ENCODE assay signal across 29 mouse cellular contexts in the genomic region with DNA sequence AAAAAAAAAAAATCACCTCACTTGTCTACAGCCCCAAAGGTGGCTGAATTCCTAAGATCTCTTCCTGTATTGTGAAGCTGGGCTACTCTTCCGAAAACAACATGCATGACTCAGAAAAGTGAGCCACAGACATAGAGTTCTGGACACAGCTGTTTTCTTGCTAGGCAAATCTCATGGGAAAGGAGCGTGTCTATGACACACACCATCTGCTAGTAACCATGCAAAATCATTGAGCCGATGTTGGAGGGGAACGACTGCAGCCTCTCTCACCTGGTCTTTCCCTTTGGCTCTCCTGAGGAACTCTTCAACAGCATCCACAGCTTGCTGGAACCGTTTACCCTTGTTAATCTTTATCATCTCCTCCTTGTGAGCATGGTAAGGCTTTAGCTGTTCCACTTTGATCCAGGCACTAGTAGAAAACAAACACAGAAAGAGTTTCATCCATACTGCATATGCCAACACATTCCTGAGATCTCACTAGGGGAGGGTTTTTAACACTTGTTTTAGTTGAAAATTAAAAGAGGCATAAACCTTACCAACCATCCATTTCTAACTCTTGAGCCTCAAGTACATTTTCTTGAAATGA. TPM values are rescaled to one million over a fixed set of nuclear protein-coding genes. Genes with fewer than 3 reads are reported as not detected.
A peak's percentile ranks its signal among the peaks of the same experiment; 100 is the strongest.
DNase-seq lines count a peak whose midpoint lies in the region; ATAC-seq lines count a peak whose summit lies in the region.
"Had no signal": no experiment of that assay in that cellular context is flagged by ENCODE, and none has a peak within 500 bp of the region (broad histone marks: within the 10 kb centered on the region; RNA-seq: fewer than 3 reads in every experiment).

No protein-coding gene starts in this region.

- WGBS in heart, embryonic 11.5 days (ENCODE audit: insufficient replicate concordance): 88% methylated on average over 5 of the region's 5 CpGs
- WGBS in kidney, embryonic 16.5 days: 79% methylated on average over 5 of the region's 5 CpGs

- H3K4me2 ChIP-seq in heart, embryonic 11.5 days: no peak overlapping the region
- no peak overlapping the region for H3K4me2 ChIP-seq in kidney, embryonic 16.5 days (replicated peaks; ENCODE audit: low read depth, low read length)
- H3K4me2 ChIP-seq: forebrain, embryonic 12.5 days; heart, embryonic 13.5 days; hindbrain, embryonic 12.5 days; limb, embryonic 12.5 days; liver, embryonic 12.5 days; lung, embryonic 15.5 days; neural tube, embryonic 13.5 days had no signal

- no peaks in the 10 kb centered on the region for H3K27me3 ChIP-seq in heart, embryonic 11.5 days (ENCODE audit: control insufficient read depth, insufficient read depth, low read length)
- H3K27me3 ChIP-seq in kidney, embryonic 16.5 days (ENCODE audit: insufficient read depth, low read length): no peaks in the 10 kb centered on the region
- H3K27me3 ChIP-seq: forebrain, embryonic 12.5 days; heart, embryonic 13.5 days; hindbrain, embryonic 12.5 days; limb, embryonic 12.5 days; liver, embryonic 12.5 days; lung, embryonic 15.5 days; megakaryocyte, embryonic 14.5 days; neural tube, embryonic 13.5 days had no signal

- no peaks in the 10 kb centered on the region for H3K9me3 ChIP-seq in heart, embryonic 11.5 days (replicated peaks; ENCODE audit: control insufficient read depth, low read length)
- no peaks in the 10 kb centered on the region for H3K9me3 ChIP-seq in kidney, embryonic 16.5 days (ENCODE audit: low read length)
- H3K9me3 ChIP-seq: forebrain, embryonic 12.5 days; heart, embryonic 13.5 days; hindbrain, embryonic 12.5 days; limb, embryonic 12.5 days; liver, embryonic 12.5 days; lung, embryonic 15.5 days; megakaryocyte, embryonic 14.5 days; neural tube, embryonic 13.5 days had no signal

- peak; percentile 66 to 72 for DNase-seq in heart, adult 18-20 months
- peak; percentile 20 for DNase-seq in kidney, postnatal 14 days
- peak; percentile 12 for DNase-seq in MN1 (ENCODE audit: low spot score)
- peak; percentile 25 to 26 for DNase-seq in heart, postnatal 14 days
- DNase-seq: cerebellum, adult 2 months; cerebellum, postnatal 36 days; kidney, postnatal 25 days; layer of hippocampus, adult 9-11 months; midbrain, embryonic 14.5 days; right cerebral cortex, postnatal 14 days; spleen, adult 18-20 months; thymus, postnatal 36 days had no signal

- no peak overlapping the region for H3K4me3 ChIP-seq in heart, embryonic 11.5 days (ENCODE audit: low read depth, low read length)
- H3K4me3 ChIP-seq in kidney, embryonic 16.5 days (ENCODE audit: low read length): no peak overlapping the region
- H3K4me3 ChIP-seq: forebrain, embryonic 12.5 days; heart, embryonic 13.5 days; hindbrain, embryonic 12.5 days; limb, embryonic 12.5 days; liver, embryonic 12.5 days; lung, embryonic 15.5 days; megakaryocyte, embryonic 14.5 days; neural tube, embryonic 13.5 days had no signal

- no peak overlapping the region for H3K9ac ChIP-seq in heart, embryonic 11.5 days (ENCODE audit: low read depth, low read length)
- H3K9ac ChIP-seq in kidney, embryonic 16.5 days (replicated peaks; ENCODE audit: low read length): no peak overlapping the region
- H3K9ac ChIP-seq: forebrain, embryonic 12.5 days; heart, embryonic 13.5 days; hindbrain, embryonic 12.5 days; limb, embryonic 12.5 days; liver, embryonic 12.5 days; lung, embryonic 15.5 days; neural tube, embryonic 13.5 days had no signal

- intact Hi-C loops in heart, postnatal 14 days (cut with DNase I): no loop called here

- H3K27ac ChIP-seq in heart, embryonic 11.5 days (ENCODE audit: low read depth, low read length): no peak overlapping the region
- H3K27ac ChIP-seq in kidney, embryonic 16.5 days (ENCODE audit: low read length): no peak overlapping the region
- H3K27ac ChIP-seq: forebrain, embryonic 12.5 days; heart, embryonic 13.5 days; hindbrain, embryonic 12.5 days; limb, embryonic 12.5 days; liver, embryonic 12.5 days; lung, embryonic 15.5 days; neural tube, embryonic 13.5 days had no signal

- H3K36me3 ChIP-seq in heart, embryonic 11.5 days (ENCODE audit: control insufficient read depth, insufficient read depth, low read length): peaks cover 62% of the 10 kb centered on the region
- peaks cover 72% of the 10 kb centered on the region for H3K36me3 ChIP-seq in kidney, embryonic 16.5 days (ENCODE audit: insufficient read depth, low read length)

- no peak for ATAC-seq in heart, embryonic 11.5 days (replicated peaks; ENCODE audit: insufficient number of reproducible peaks, low FRiP score, low TSS enrichment)
- ATAC-seq in kidney, embryonic 16.5 days (ENCODE audit: low FRiP score, low TSS enrichment): no peak
- no peak for ATAC-seq in inflammation-experienced regulatory T-cells, adult 6 months
- no peak for ATAC-seq in granulocyte monocyte progenitor cell, adult 5-6 weeks (replicated peaks; ENCODE audit: poor library complexity, severe bottlenecking)
- ATAC-seq: liver, embryonic 12.5 days had no signal

- H3K4me1 ChIP-seq in heart, embryonic 11.5 days (ENCODE audit: control insufficient read depth, insufficient read depth, low read length): no peaks in the 10 kb centered on the region
- H3K4me1 ChIP-seq in kidney, embryonic 16.5 days (ENCODE audit: insufficient read depth, low read length): no peaks in the 10 kb centered on the region
- H3K4me1 ChIP-seq: forebrain, embryonic 12.5 days; heart, embryonic 13.5 days; hindbrain, embryonic 12.5 days; limb, embryonic 12.5 days; liver, embryonic 12.5 days; lung, embryonic 15.5 days; neural tube, embryonic 13.5 days had no signal

RNA-seq across cellular contexts. Expression of a gene that starts 12.9 kb away (rescaled TPM):
- total RNA-seq in heart, adult 18-20 months (2021): 10 to 100 TPM; 40.6 to 43.3 TPM
- 58.9 and 88.6 TPM in 2 replicates for polyA plus RNA-seq in heart, embryonic 11.5 days (2014; fragmentation: Nextera tagmentation; extraction: Ambion mirVana)
- polyA plus RNA-seq in kidney, embryonic 16.5 days (2015; fragmentation: Nextera tagmentation; extraction: Ambion mirVana): 172 and 176 TPM in 2 replicates
- total RNA-seq in heart, postnatal 14 days (2021): 10 to 100 TPM; 50.9 to 51.0 TPM
- 10 to 100 TPM; 77.6 to 91.8 (median 78.0) TPM for polyA plus RNA-seq in inflammation-experienced regulatory T-cells, adult 6 months (2017; shearing (Covaris generic))
- total RNA-seq in granulocyte monocyte progenitor cell, adult 5-6 weeks (2014; fragmentation: Nextera tagmentation): 96.9 and 97.4 TPM in 2 replicates
- 103 and 105 TPM in 2 replicates for total RNA-seq in granulocyte monocyte progenitor cell, adult 5-6 weeks (2017)

RNA-seq across cellular contexts. Expression of a gene that starts 13.1 kb away (rescaled TPM):
- 10 to 100 TPM; 21.3 to 23.2 TPM for total RNA-seq in heart, adult 18-20 months (2021)
- 16.6 and 16.8 TPM in 2 replicates for polyA plus RNA-seq in heart, embryonic 11.5 days (2014; fragmentation: Nextera tagmentation; extraction: Ambion mirVana)
- 17.4 and 20.2 TPM in 2 replicates for polyA plus RNA-seq in kidney, embryonic 16.5 days (2015; fragmentation: Nextera tagmentation; extraction: Ambion mirVana)
- 10 to 100 TPM; 32.9 to 34.6 TPM for total RNA-seq in heart, postnatal 14 days (2021)
- polyA plus RNA-seq in inflammation-experienced regulatory T-cells, adult 6 months (2017; shearing (Covaris generic)): 10 to 100 TPM; 29.5 to 42.1 (median 34.1) TPM
- total RNA-seq in granulocyte monocyte progenitor cell, adult 5-6 weeks (2014; fragmentation: Nextera tagmentation): 51.8 and 54.2 TPM in 2 replicates
- 44.3 and 48.4 TPM in 2 replicates for total RNA-seq in granulocyte monocyte progenitor cell, adult 5-6 weeks (2017)

RNA-seq across cellular contexts. Expression of a gene that starts 23.4 kb away (rescaled TPM):
- total RNA-seq in heart, adult 18-20 months (2021): 10 to 100 TPM; 14.0 to 18.8 TPM
- 50.1 and 54.4 TPM in 2 replicates for polyA plus RNA-seq in heart, embryonic 11.5 days (2014; fragmentation: Nextera tagmentation; extraction: Ambion mirVana)
- 117 and 123 TPM in 2 replicates for polyA plus RNA-seq in kidney, embryonic 16.5 days (2015; fragmentation: Nextera tagmentation; extraction: Ambion mirVana)
- total RNA-seq in heart, postnatal 14 days (2021): 10 to 100 TPM; 22.8 to 24.8 TPM
- 10 to 100 TPM; 17.7 to 32.4 (median 20.6) TPM for polyA plus RNA-seq in inflammation-experienced regulatory T-cells, adult 6 months (2017; shearing (Covaris generic))
- 61.2 and 81.6 TPM in 2 replicates for total RNA-seq in granulocyte monocyte progenitor cell, adult 5-6 weeks (2014; fragmentation: Nextera tagmentation)
- 17.9 and 20.2 TPM in 2 replicates for total RNA-seq in granulocyte monocyte progenitor cell, adult 5-6 weeks (2017)

RNA-seq across cellular contexts. Expression of a gene that starts 29.7 kb away (rescaled TPM):
- not detected for total RNA-seq in heart, adult 18-20 months (2021)
- polyA plus RNA-seq in heart, embryonic 11.5 days (2014; fragmentation: Nextera tagmentation; extraction: Ambion mirVana): 1.6 and 3.2 TPM in 2 replicates
- polyA plus RNA-seq in kidney, embryonic 16.5 days (2015; fragmentation: Nextera tagmentation; extraction: Ambion mirVana): 12.5 and 15.0 TPM in 2 replicates
- not detected for total RNA-seq in heart, postnatal 14 days (2021)
- not detected for polyA plus RNA-seq in inflammation-experienced regulatory T-cells, adult 6 months (2017; shearing (Covaris generic))
- not detected in 2 replicates for total RNA-seq in granulocyte monocyte progenitor cell, adult 5-6 weeks (2014; fragmentation: Nextera tagmentation)
- total RNA-seq in granulocyte monocyte progenitor cell, adult 5-6 weeks (2017): not detected in 2 replicates
- total RNA-seq: adrenal gland, adult 18-20 months; gastrocnemius, adult 8-10 months; left cerebral cortex, adult 8-10 months; MEL had no signal
- polyA plus RNA-seq: midbrain, embryonic 14.5 days; neural tube, embryonic 13.5 days had no signal

RNA-seq across cellular contexts. Expression of a gene that starts 39.1 kb away (rescaled TPM):
- not detected for total RNA-seq in heart, adult 18-20 months (2021)
- polyA plus RNA-seq in heart, embryonic 11.5 days (2014; fragmentation: Nextera tagmentation; extraction: Ambion mirVana): not detected in 2 replicates
- 0.06 TPM in 1 of 2 replicates, not detected in the other for polyA plus RNA-seq in kidney, embryonic 16.5 days (2015; fragmentation: Nextera tagmentation; extraction: Ambion mirVana)
- not detected for total RNA-seq in heart, postnatal 14 days (2021)
- not detected for polyA plus RNA-seq in inflammation-experienced regulatory T-cells, adult 6 months (2017; shearing (Covaris generic))
- not detected in 2 replicates for total RNA-seq in granulocyte monocyte progenitor cell, adult 5-6 weeks (2014; fragmentation: Nextera tagmentation)
- not detected in 2 replicates for total RNA-seq in granulocyte monocyte progenitor cell, adult 5-6 weeks (2017)
- total RNA-seq: adrenal gland, adult 18-20 months; gastrocnemius, adult 8-10 months; left cerebral cortex, adult 8-10 months; MEL had no signal
- polyA plus RNA-seq: cerebellum, adult 2 months; forebrain, embryonic 12.5 days; frontal cortex, adult 2 months; heart, embryonic 13.5 days; hindbrain, embryonic 12.5 days; liver, embryonic 12.5 days; midbrain, embryonic 14.5 days; neural tube, embryonic 13.5 days had no signal

Comparison
In these comparisons a context has a peak if more than half of its experiments do, and no peak if none do; other contexts are left out.
1. DNase-seq: peak in every context shown above with its lines; median percentile 69 in heart, adult 18-20 months; 26 in heart, postnatal 14 days; 20 in kidney, postnatal 14 days; 12 in MN1.